Mouse (Mus musculus) midbrain, embryonic 14.5 days (tissue): ENCODE measurements around the gene Zic2. TPM values are rescaled to one million over a fixed set of nuclear protein-coding genes. Genes with fewer than 3 reads are reported as not detected.

Source experiments
- ATAC-seq: fragments of 200-750 bp; cut with Nextera tagmentation; 2 replicates; pipeline ENCODE4 v1.8.0; 2017; ENCODE audit warnings: moderate number of reproducible peaks, moderate library complexity; ENCODE audit not compliant: low FRiP score, low TSS enrichment
- DNase-seq: peaks from one replicate; pipeline ENCODE4 v3.0.0-alpha.2; 2015
- H3K27ac ChIP-seq: fragments of 300-500 bp; sonication (generic); replicated peaks from 2 replicates; pipeline ENCODE4 v1.5.1; 2014; ENCODE audit warnings: mild to moderate bottlenecking, low read depth, low read length, moderate library complexity
- H3K27me3 ChIP-seq: fragments of 300-500 bp; sonication (generic); 2 replicates; pipeline ENCODE4 v1.6.1; 2014; ENCODE audit warnings: low read length, control low read depth, mixed read lengths; ENCODE audit not compliant: control insufficient read depth, insufficient read depth
- H3K36me3 ChIP-seq: fragments of 300-500 bp; sonication (generic); 2 replicates; pipeline ENCODE4 v1.6.1; 2014; ENCODE audit warnings: low read length, control low read depth; ENCODE audit not compliant: control insufficient read depth, insufficient read depth
- H3K4me1 ChIP-seq: fragments of 300-500 bp; sonication (generic); 2 replicates; pipeline ENCODE4 v1.6.1; 2014; ENCODE audit warnings: mild to moderate bottlenecking, antibody characterized with exemption, low read length, control low read depth; ENCODE audit not compliant: control insufficient read depth, insufficient read depth
- H3K4me2 ChIP-seq: fragments of 300-500 bp; sonication (generic); 2 replicates; pipeline ENCODE4 v1.6.1; 2014; ENCODE audit warnings: mild to moderate bottlenecking, low read length, moderate library complexity
- H3K4me3 ChIP-seq: fragments of 300-500 bp; sonication (generic); replicated peaks from 2 replicates; pipeline ENCODE4 v1.5.1; 2014; ENCODE audit warnings: low read depth, low read length
- H3K9ac ChIP-seq: fragments of 300-500 bp; sonication (generic); replicated peaks from 2 replicates; pipeline ENCODE4 v1.6.1; 2014; ENCODE audit warnings: mild to moderate bottlenecking, low read length, moderate library complexity
- H3K9me3 ChIP-seq: fragments of 300-500 bp; sonication (generic); 2 replicates; pipeline ENCODE4 v1.6.1; 2016; ENCODE audit warnings: low read length, control low read depth, mixed read lengths; ENCODE audit not compliant: control insufficient read depth
- WGBS: fragments of 180-500 bp; shearing (Covaris S2); extraction: QIAGEN DNeasy Blood & Tissue Kit; methylation state at CpG from one replicate; pipeline ENCODE4 v1.1.7; 2014; 5-methylcytosine and 5-hydroxymethylcytosine counted together
- polyA plus RNA-seq: library from polyadenylated mRNA; unstranded; fragments of >200 nt; fragmentation: Nextera tagmentation; extraction: Ambion mirVana; gene quantifications from 2 replicates; pipeline ENCODE4 v1.2.1, GENCODE M21; 2014

Zic2 gene
- polyA plus RNA-seq, 1 experiment from 2014 or later = 10.3 TPM

GRCm38 (mm10) chr14:122472161-122472560 is 3.1 kb upstream of the Zic2 start:
- H3K36me3 ChIP-seq = no peaks in the 10 kb centered on the region
- H3K27ac ChIP-seq = peak overlapping the region; percentile 79
- peak overlapping the region; percentile 32 for H3K9ac ChIP-seq
- H3K4me2 ChIP-seq = peak overlapping the region; percentile 56
- H3K9me3 ChIP-seq = no peaks in the 10 kb centered on the region
- no peaks in the 10 kb centered on the region for H3K4me1 ChIP-seq
- peaks cover 65% of the 10 kb centered on the region for H3K27me3 ChIP-seq
- peak; percentile 65 for DNase-seq
- 2% methylated on average over 13 of the region's 13 CpGs for WGBS
- no peak for ATAC-seq
- H3K4me3 ChIP-seq = peak overlapping the region; percentile 52

DNA sequence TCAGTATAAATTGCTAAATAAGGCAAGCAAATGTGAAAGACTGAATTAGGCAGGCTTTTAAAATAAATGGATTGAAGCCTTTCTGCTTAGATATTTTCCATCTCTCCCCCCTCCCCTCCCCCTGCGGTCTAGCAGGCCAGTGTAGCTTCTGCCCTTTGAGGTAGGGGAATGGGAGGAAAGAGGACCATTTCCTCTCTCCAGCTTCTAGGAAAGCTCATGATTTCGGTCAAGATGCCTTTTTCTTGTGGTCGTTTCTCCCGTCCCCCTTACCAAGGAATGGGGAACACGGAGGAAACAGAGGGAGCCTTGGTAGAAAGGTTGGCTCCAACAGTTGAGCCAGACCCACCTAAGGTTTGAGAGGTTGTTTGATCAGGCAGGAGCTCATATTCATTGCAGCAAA is 2.6 kb upstream of the Zic2 start:
- DNase-seq (no peak), ATAC-seq (no peak)
- Histone ChIP-seq H3K27ac (peak overlapping the region; percentile 79), H3K9ac (peak overlapping the region; percentile 32; the same call in 1 of the 2 replicates), H3K9me3 (no peaks in the 10 kb centered on the region), H3K4me2 (peak overlapping the region; percentile 56), H3K27me3 (peaks cover 61% of the 10 kb centered on the region), H3K4me3 (peak overlapping the region; percentile 52), H3K36me3 (no peaks in the 10 kb centered on the region), H3K4me1 (no peaks in the 10 kb centered on the region)
- 8% methylated on average over 5 of the region's 5 CpGs for WGBS

DNA sequence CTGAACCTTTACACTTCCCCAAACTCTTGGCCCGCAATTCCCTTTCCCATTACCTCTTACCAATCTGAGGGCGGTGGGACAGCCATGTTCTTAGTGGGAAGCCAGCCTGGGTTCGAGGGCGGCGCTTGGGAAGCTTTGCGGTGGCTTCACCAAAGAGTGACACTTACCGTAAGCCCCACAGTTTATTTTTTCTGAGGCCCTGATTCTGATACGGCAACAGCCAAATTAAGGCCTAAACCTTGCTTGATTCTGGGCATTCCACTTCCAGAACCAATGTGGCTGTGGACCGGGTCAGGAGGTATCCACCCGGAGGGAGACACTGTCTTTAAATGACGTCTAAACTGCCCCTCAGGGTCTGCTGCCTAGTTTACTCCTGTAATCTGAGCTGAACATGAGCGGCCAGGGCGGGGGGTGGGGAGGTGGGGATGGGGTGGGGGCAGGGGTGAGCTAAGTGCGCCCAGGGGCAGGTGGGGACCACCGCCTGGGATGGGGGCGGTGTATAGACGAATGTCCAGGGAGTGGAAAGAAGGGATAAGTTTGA is 2.0 kb upstream of the Zic2 start:
- no peak for ATAC-seq
- no peaks in the 10 kb centered on the region for H3K36me3 ChIP-seq
- H3K9me3 ChIP-seq = no peaks in the 10 kb centered on the region
- H3K9ac ChIP-seq = peak overlapping the region; percentile 32; the same call in 1 of the 2 replicates
- WGBS = 5% methylated on average over 17 of the region's 17 CpGs
- peak overlapping the region; percentile 56 for H3K4me2 ChIP-seq
- no peak for DNase-seq
- H3K4me3 ChIP-seq = peak overlapping the region; percentile 52; the same call in 1 of the 2 replicates
- H3K27me3 ChIP-seq = peaks cover 60% of the 10 kb centered on the region
- H3K27ac ChIP-seq = peak overlapping the region; percentile 79
- H3K4me1 ChIP-seq = no peaks in the 10 kb centered on the region

- DNase-seq (peak; percentile 83), ATAC-seq (peak; percentile 76)
- no peaks in the 10 kb centered on the region for H3K36me3 ChIP-seq
- H3K27me3 ChIP-seq = peaks cover 54% of the 10 kb centered on the region
- H3K27ac ChIP-seq = peak overlapping the region; percentile 94
- peak overlapping the region; percentile 56 for H3K4me2 ChIP-seq
- no peaks in the 10 kb centered on the region for H3K4me1 ChIP-seq
- no peaks in the 10 kb centered on the region for H3K9me3 ChIP-seq
- peak overlapping the region; percentile 77 for H3K9ac ChIP-seq
- WGBS = under 1% methylated on average over 57 of the region's 57 CpGs
- H3K4me3 ChIP-seq = peak overlapping the region; percentile 52
Observed at GRCm38 (mm10) chr14:122474041-122474890, 969 bp upstream of the Zic2 start.

- Histone ChIP-seq H3K4me1 (no peaks in the 10 kb centered on the region), H3K9me3 (no peaks in the 10 kb centered on the region), H3K27me3 (peaks cover 46% of the 10 kb centered on the region), H3K36me3 (no peaks in the 10 kb centered on the region), H3K4me3 (peak overlapping the region; percentile 52), H3K9ac (peak overlapping the region; percentile 77), H3K27ac (peak overlapping the region; percentile 94), H3K4me2 (peak overlapping the region; percentile 56)
- DNase-seq (peak; percentile 77), ATAC-seq (no peak)
- WGBS = under 1% methylated on average over 64 of the region's 65 CpGs
Observed at GRCm38 (mm10) chr14:122475557-122476040, 364 bp downstream of the Zic2 start.

GRCm38 (mm10) chr14:122476041-122476821 is 996 bp downstream of the Zic2 start:
- DNase-seq (peak; percentile 60), ATAC-seq (no peak)
- Histone ChIP-seq H3K9me3 (no peaks in the 10 kb centered on the region), H3K27me3 (peaks cover 46% of the 10 kb centered on the region), H3K36me3 (no peaks in the 10 kb centered on the region), H3K4me2 (peak overlapping the region; percentile 56), H3K9ac (peak overlapping the region; percentile 77), H3K4me1 (no peaks in the 10 kb centered on the region), H3K4me3 (peak overlapping the region; percentile 52), H3K27ac (peak overlapping the region; percentile 94)
- under 1% methylated on average over 62 of the region's 62 CpGs for WGBS

DNA sequence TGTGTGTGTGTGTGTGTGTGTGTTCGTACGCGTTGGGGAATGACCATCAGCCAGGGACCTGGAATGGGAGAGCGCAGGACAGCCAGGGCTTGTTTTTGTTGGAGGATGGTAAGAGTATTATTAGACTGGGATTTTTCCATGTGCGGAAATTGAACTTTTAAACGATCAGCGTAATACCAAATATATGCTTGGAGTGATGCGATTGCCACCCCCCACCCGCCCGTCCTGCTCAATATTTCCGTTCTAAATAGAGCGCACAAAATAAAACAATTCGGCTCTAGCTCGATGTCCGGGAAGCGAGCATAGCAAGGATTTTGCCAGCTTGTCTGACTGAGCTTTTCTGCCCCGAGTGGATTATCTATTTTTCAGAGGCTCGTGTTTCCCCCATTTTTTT is 1.6 kb downstream of the Zic2 start:
- H3K27ac ChIP-seq = peak overlapping the region; percentile 94
- no peaks in the 10 kb centered on the region for H3K36me3 ChIP-seq
- under 1% methylated on average over 18 of the region's 18 CpGs for WGBS
- peaks cover 43% of the 10 kb centered on the region for H3K27me3 ChIP-seq
- ATAC-seq = no peak
- peak overlapping the region; percentile 77 for H3K9ac ChIP-seq
- H3K4me3 ChIP-seq = peak overlapping the region; percentile 52
- no peaks in the 10 kb centered on the region for H3K4me1 ChIP-seq
- H3K4me2 ChIP-seq = peak overlapping the region; percentile 56
- DNase-seq = peak; percentile 53
- H3K9me3 ChIP-seq = no peaks in the 10 kb centered on the region

DNA sequence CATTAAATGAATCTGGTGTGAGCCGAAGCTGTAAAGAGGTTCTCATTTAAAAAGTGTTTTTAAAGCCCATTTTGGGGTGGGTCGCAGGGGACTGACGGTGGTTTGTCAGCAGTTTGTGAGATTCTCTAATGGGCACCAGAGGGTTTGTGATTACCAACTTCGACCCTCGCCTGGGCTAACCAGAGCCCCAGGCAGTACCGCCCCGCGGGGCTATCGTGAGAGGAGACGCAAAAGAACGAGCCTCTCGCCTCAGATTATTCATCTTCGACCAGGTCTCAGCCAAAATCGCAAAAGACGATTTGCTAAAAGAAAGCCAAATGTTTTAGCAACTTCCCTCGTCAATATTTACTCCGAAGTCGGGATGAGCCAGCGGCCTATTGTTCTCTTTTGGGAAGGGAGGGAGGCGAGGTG is 2.0 kb downstream of the Zic2 start:
- WGBS = under 1% methylated on average over 20 of the region's 20 CpGs
- no peaks in the 10 kb centered on the region for H3K4me1 ChIP-seq
- peak overlapping the region; percentile 94 for H3K27ac ChIP-seq
- peak overlapping the region; percentile 56 for H3K4me2 ChIP-seq
- H3K9ac ChIP-seq = peak overlapping the region; percentile 77
- DNase-seq (peak; percentile 59), ATAC-seq (no peak)
- H3K36me3 ChIP-seq = no peaks in the 10 kb centered on the region
- no peaks in the 10 kb centered on the region for H3K9me3 ChIP-seq
- peaks cover 46% of the 10 kb centered on the region for H3K27me3 ChIP-seq
- H3K4me3 ChIP-seq = peak overlapping the region; percentile 52
